Mouse (Mus musculus) forebrain, embryonic 16.5 days (tissue): ENCODE results near the gene Znrf3. TPM values are rescaled to one million over a fixed set of nuclear protein-coding genes. Genes with fewer than 3 reads are reported as not detected.
A peak's percentile ranks its signal among the peaks of the same experiment; 100 is the strongest.

Experiments
- ATAC-seq: fragments of 200-750 bp; cut with Nextera tagmentation; 2 replicates; pipeline ENCODE4 v1.8.0; 2017; ENCODE audit warnings: mild to moderate bottlenecking, moderate library complexity
- H3K27ac ChIP-seq: fragments of 300-500 bp; sonication (generic); 2 replicates; pipeline ENCODE4 v1.5.1; 2014; ENCODE audit warnings: low read length, control low read depth
- H3K27me3 ChIP-seq: fragments of 300-500 bp; sonication (generic); replicated peaks from 2 replicates; pipeline ENCODE4 v1.6.1; 2014; ENCODE audit warnings: low read length; ENCODE audit not compliant: control insufficient read depth, insufficient read depth
- H3K36me3 ChIP-seq: fragments of 300-500 bp; sonication (generic); 2 replicates; pipeline ENCODE4 v1.6.1; 2014; ENCODE audit not compliant: control insufficient read depth, insufficient read depth
- H3K4me1 ChIP-seq: fragments of 300-500 bp; sonication (generic); replicated peaks from 2 replicates; pipeline ENCODE4 v1.6.1; 2014; ENCODE audit warnings: low read length; ENCODE audit not compliant: control insufficient read depth, insufficient read depth
- H3K4me2 ChIP-seq: fragments of 300-500 bp; sonication (generic); 2 replicates; pipeline ENCODE4 v1.6.1; 2014; ENCODE audit warnings: mild to moderate bottlenecking, low read length, control low read depth
- H3K4me3 ChIP-seq: fragments of 300-500 bp; sonication (generic); replicated peaks from 2 replicates; pipeline ENCODE4 v1.5.1; 2014; ENCODE audit warnings: mild to moderate bottlenecking, low read length, control low read depth
- H3K9ac ChIP-seq: fragments of 300-500 bp; sonication (generic); replicated peaks from 2 replicates; pipeline ENCODE4 v1.6.1; 2014; ENCODE audit warnings: low read depth, low read length, control low read depth
- H3K9me3 ChIP-seq: fragments of 300-500 bp; sonication (generic); 2 replicates; pipeline ENCODE4 v1.6.1; 2016; ENCODE audit warnings: low read length; ENCODE audit not compliant: control insufficient read depth
- WGBS: fragments of 180-500 bp; shearing (Covaris S2); extraction: QIAGEN DNeasy Blood & Tissue Kit; methylation state at CpG from one replicate; pipeline ENCODE4 v1.1.7; 2014; 5-methylcytosine and 5-hydroxymethylcytosine counted together
- polyA plus RNA-seq: library from polyadenylated mRNA; unstranded; fragments of >200 nt; fragmentation: Nextera tagmentation; extraction: Ambion mirVana; gene quantifications from 2 replicates; pipeline ENCODE4 v1.2.1, GENCODE M21; 2015

The Znrf3 gene
- polyA plus RNA-seq, 1 experiment from 2014 or later = 6.9 TPM

DNA sequence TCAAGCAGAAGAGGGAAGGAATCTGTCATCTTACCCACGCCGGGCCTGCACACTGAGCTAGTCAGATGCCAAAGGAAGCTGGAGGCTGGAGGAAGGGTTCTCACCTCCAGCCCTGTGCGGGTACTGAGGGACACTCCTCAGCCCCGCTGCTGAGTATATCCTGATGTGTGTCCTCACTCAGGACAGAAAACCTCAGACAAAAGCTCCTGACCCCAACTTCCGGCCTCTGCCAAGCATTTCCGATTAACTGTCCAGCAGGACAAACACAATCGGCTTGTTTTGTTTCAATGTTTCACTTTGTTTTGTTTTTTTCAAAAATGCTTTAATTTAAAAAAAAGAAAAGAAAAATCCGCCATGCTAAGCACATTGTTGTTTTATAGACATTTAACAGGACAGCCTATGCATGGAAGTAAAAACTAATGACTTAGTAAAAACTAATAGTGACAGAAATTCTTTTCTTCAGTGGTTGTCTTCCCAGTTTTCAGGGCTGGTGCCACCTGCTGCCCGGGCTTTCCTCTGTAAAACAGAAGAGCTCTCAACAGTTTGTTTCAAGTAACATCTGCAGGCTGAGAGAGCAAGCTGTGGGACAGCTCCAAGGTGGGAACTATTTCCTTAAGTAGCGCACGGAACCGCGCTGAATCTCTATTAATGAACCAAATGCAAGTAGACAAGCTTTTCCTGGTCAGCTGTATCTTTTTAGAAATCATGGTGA lies 187.3 kb downstream of the Znrf3 start:
- Histone ChIP-seq H3K4me3 (no peak overlapping the region), H3K36me3 (no peaks in the 10 kb centered on the region), H3K27ac (no peak overlapping the region), H3K9ac (no peak overlapping the region), H3K4me1 (peaks cover 37% of the 10 kb centered on the region), H3K27me3 (no peaks in the 10 kb centered on the region), H3K4me2 (no peak overlapping the region), H3K9me3 (no peaks in the 10 kb centered on the region)
- 87% methylated on average over 13 of the region's 13 CpGs for WGBS
- no peak for ATAC-seq

GRCm38 (mm10) chr11:5255509-5256014 lies 189.1 kb downstream of the Znrf3 start:
- ATAC-seq = peak; percentile 86
- H3K4me3 ChIP-seq = no peak overlapping the region
- no peaks in the 10 kb centered on the region for H3K27me3 ChIP-seq
- H3K36me3 ChIP-seq = no peaks in the 10 kb centered on the region
- WGBS = 5% methylated on average over 9 of the region's 9 CpGs
- peak overlapping the region; percentile 67 for H3K27ac ChIP-seq
- H3K4me1 ChIP-seq = peaks cover 29% of the 10 kb centered on the region
- H3K4me2 ChIP-seq = no peak overlapping the region
- no peak overlapping the region for H3K9ac ChIP-seq
- H3K9me3 ChIP-seq = no peaks in the 10 kb centered on the region

- Histone ChIP-seq H3K4me3 (no peak overlapping the region), H3K27me3 (no peaks in the 10 kb centered on the region), H3K4me2 (no peak overlapping the region), H3K4me1 (peaks cover 24% of the 10 kb centered on the region), H3K36me3 (no peaks in the 10 kb centered on the region), H3K27ac (no peak overlapping the region), H3K9me3 (no peaks in the 10 kb centered on the region), H3K9ac (no peak overlapping the region)
- 69% methylated on average over 2 of the region's 2 CpGs for WGBS
- ATAC-seq = no peak
Observed at GRCm38 (mm10) chr11:5254016-5254415, 190.6 kb downstream of the Znrf3 start.

DNA sequence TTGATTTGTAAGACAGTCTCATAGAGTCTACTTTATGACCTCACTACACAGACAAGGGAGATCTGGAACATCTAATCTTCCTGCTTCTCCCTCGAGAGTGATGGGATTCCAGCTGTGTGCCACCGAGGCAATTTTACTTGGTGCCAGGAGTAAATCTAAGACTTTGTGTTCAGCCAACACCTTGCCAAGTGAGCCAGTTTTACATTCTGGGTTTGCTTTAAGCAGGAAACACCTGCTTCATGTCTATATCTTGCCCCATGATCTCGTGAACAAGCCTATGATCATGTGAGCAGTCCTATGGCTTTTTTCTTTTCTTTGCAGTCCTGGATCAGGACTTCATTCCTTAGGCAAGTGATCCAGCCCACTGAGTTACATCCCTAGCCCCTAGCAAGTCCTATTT lies 191.1 kb downstream of the Znrf3 start:
- no peak overlapping the region for H3K27ac ChIP-seq
- peaks cover 24% of the 10 kb centered on the region for H3K4me1 ChIP-seq
- no peak for ATAC-seq
- WGBS = 71% methylated on average over 3 of the region's 3 CpGs
- H3K9ac ChIP-seq = no peak overlapping the region
- no peaks in the 10 kb centered on the region for H3K9me3 ChIP-seq
- H3K4me3 ChIP-seq = no peak overlapping the region
- no peaks in the 10 kb centered on the region for H3K27me3 ChIP-seq
- no peak overlapping the region for H3K4me2 ChIP-seq
- H3K36me3 ChIP-seq = no peaks in the 10 kb centered on the region

GRCm38 (mm10) chr11:5252727-5253126 lies 191.9 kb downstream of the Znrf3 start:
- Histone ChIP-seq H3K27me3 (no peaks in the 10 kb centered on the region), H3K36me3 (no peaks in the 10 kb centered on the region), H3K4me1 (peaks cover 24% of the 10 kb centered on the region), H3K4me2 (no peak overlapping the region), H3K27ac (no peak overlapping the region), H3K9me3 (no peaks in the 10 kb centered on the region), H3K9ac (no peak overlapping the region), H3K4me3 (no peak overlapping the region)
- no peak for ATAC-seq
- WGBS = 75% methylated on average over 8 of the region's 8 CpGs

DNA sequence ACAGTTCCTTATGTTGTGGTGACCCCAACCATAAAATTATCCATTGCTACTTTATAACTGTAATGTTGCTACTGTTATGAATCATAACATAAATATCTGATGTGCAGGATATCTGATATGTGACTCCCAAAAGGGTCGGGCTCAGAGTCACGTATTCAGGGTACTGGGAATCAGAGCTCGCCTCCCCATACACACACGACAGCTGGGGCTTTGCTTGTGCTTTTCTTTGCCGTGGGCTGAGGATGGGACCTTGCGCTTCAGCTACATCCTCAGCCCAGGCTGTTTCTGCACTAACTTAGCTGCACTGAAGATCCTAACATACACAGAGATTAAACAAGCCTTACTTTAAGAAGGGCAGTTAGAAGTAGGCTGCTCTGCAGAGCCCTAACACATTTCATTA lies 193.5 kb downstream of the Znrf3 start:
- Histone ChIP-seq H3K4me3 (no peak overlapping the region), H3K9ac (no peak overlapping the region), H3K36me3 (no peaks in the 10 kb centered on the region), H3K9me3 (no peaks in the 10 kb centered on the region), H3K4me1 (peaks cover 13% of the 10 kb centered on the region), H3K27me3 (no peaks in the 10 kb centered on the region), H3K27ac (no peak overlapping the region), H3K4me2 (no peak overlapping the region)
- WGBS = 77% methylated on average over 6 of the region's 6 CpGs
- ATAC-seq = no peak

- WGBS = 5% methylated on average over 2 of the region's 2 CpGs
- Histone ChIP-seq H3K27me3 (no peaks in the 10 kb centered on the region), H3K9me3 (no peaks in the 10 kb centered on the region), H3K9ac (no peak overlapping the region), H3K4me3 (no peak overlapping the region), H3K36me3 (no peaks in the 10 kb centered on the region), H3K27ac (no peak overlapping the region), H3K4me1 (peaks cover 13% of the 10 kb centered on the region), H3K4me2 (no peak overlapping the region)
- no peak for ATAC-seq
Observed at GRCm38 (mm10) chr11:5248200-5248599, 196.4 kb downstream of the Znrf3 start.

DNA sequence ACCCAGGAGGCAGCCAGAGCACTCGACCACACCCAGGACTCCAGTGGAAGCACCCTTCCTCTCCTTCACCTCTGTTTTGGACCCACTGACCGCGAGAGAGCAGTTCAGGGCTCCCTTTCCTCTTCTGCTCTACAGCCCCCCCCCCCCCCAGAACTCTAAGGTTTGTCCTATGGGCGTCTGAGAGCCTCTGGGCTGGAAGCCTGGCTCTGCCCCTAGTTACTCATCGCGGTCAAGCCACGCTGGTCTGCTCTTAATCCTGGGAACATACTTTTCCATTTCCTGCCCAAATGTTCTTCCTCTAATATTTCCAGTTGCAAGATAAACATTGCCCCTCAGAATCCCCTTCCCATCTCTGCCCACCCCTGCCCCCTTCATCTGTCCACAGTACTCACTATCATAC lies 199.2 kb downstream of the Znrf3 start:
- Histone ChIP-seq H3K9ac (no peak overlapping the region), H3K4me1 (peaks cover 13% of the 10 kb centered on the region), H3K36me3 (no peaks in the 10 kb centered on the region), H3K4me2 (no peak overlapping the region), H3K27me3 (no peaks in the 10 kb centered on the region), H3K27ac (no peak overlapping the region), H3K4me3 (no peak overlapping the region), H3K9me3 (no peaks in the 10 kb centered on the region)
- 89% methylated on average over 7 of the region's 7 CpGs for WGBS
- no peak for ATAC-seq

DNA sequence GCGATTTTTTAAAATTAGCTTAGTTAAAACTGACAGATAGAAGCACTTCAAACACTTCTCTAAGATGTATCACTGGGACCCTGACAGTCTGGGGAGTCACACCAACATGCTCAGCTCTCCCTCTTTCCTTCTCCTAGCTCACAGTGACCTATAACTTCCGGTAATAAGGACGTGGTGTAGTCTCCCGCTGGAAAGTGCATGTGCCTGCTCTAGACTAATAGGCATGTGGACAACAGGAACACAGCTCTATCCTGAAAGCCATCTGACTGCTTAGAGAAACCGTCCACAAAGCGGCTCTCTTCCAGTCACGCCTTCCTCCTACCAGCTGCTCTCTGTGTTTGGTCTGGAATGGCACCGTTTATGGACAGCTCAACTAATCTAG lies 199.9 kb downstream of the Znrf3 start:
- Histone ChIP-seq H3K9ac (no peak overlapping the region), H3K4me3 (no peak overlapping the region), H3K4me1 (peaks cover 15% of the 10 kb centered on the region), H3K36me3 (no peaks in the 10 kb centered on the region), H3K9me3 (no peaks in the 10 kb centered on the region), H3K27ac (no peak overlapping the region), H3K27me3 (no peaks in the 10 kb centered on the region), H3K4me2 (no peak overlapping the region)
- 61% methylated on average over 8 of the region's 8 CpGs for WGBS
- ATAC-seq = peak; percentile 49
